In genomic region chr3:107594662-107595263, GRCm38 (mm10) we compare ENCODE assay signal across 9 mouse cellular contexts. TPM values are rescaled to one million over a fixed set of nuclear protein-coding genes. Genes with fewer than 3 reads are reported as not detected.
A peak's percentile ranks its signal among the peaks of the same experiment; 100 is the strongest.
DNase-seq lines count a peak whose midpoint lies in the region; ATAC-seq lines count a peak whose summit lies in the region.
"Had no signal": no experiment of that assay in that cellular context is flagged by ENCODE, and none has a peak within 500 bp of the region (broad histone marks: within the 10 kb centered on the region; RNA-seq: fewer than 3 reads in every experiment).

TSS of gene Alx3 (plus strand) at chr3:107595031.

- ATAC-seq in liver, embryonic 11.5 days (replicated peaks; ENCODE audit: low FRiP score), result no peak
- ATAC-seq in limb, embryonic 11.5 days (ENCODE audit: insufficient number of reproducible peaks, low FRiP score, low TSS enrichment, low read depth), result no peak; the same call in 1 of the 2 replicates
- ATAC-seq in neural tube, embryonic 14.5 days (ENCODE audit: low read depth), result peak; percentile 28; the same call in 1 of the 2 replicates
- no peak for ATAC-seq in cerebellum, adult (ENCODE audit: insufficient number of reproducible peaks, low FRiP score, low TSS enrichment)
- ATAC-seq: Patski had no signal

- H3K27me3 ChIP-seq in liver, embryonic 11.5 days (replicated peaks; ENCODE audit: control insufficient read depth, insufficient read depth, low read length), result peaks cover 87% of the 10 kb centered on the region
- peaks cover 96% of the 10 kb centered on the region for H3K27me3 ChIP-seq in forebrain, embryonic 10.5 days (ENCODE audit: poor library complexity, severe bottlenecking)
- peaks cover 24% of the 10 kb centered on the region for H3K27me3 ChIP-seq in limb, embryonic 11.5 days (ENCODE audit: control insufficient read depth, insufficient read depth, low read length)
- H3K27me3 ChIP-seq in neural tube, embryonic 14.5 days (ENCODE audit: control insufficient read depth, insufficient read depth, low read length), result peaks cover 34% of the 10 kb centered on the region
- H3K27me3 ChIP-seq: Patski had no signal

- no peak within 1 kb of the TSS for H3K9ac ChIP-seq in liver, embryonic 11.5 days (ENCODE audit: low read depth, low read length)
- H3K9ac ChIP-seq in limb, embryonic 11.5 days (ENCODE audit: low read length), result peak within 1 kb of the TSS; percentile 78
- H3K9ac ChIP-seq in neural tube, embryonic 14.5 days (replicated peaks; ENCODE audit: low read depth, low read length), result no peak within 1 kb of the TSS

- 3% methylated on average over 28 of the region's 46 CpGs for WGBS in liver, embryonic 11.5 days
- under 1% methylated on average over 45 of the region's 46 CpGs for WGBS in forebrain, embryonic 10.5 days
- under 1% methylated on average over 42 of the region's 46 CpGs for WGBS in limb, embryonic 11.5 days
- 2% methylated on average over 44 of the region's 46 CpGs for whole genome bisulfite sequencing in neural tube, embryonic 14.5 days

- peak within 1 kb of the TSS; percentile 63 for H3K4me2 ChIP-seq in liver, embryonic 11.5 days
- peak within 1 kb of the TSS; percentile 85 for H3K4me2 ChIP-seq in limb, embryonic 11.5 days (ENCODE audit: low read depth, severe bottlenecking)
- H3K4me2 ChIP-seq in neural tube, embryonic 14.5 days (ENCODE audit: low read depth, low read length), result peak within 1 kb of the TSS; percentile 46

- H3K36me3 ChIP-seq in liver, embryonic 11.5 days (ENCODE audit: control insufficient read depth, insufficient read depth, low read length), result no peaks in the 10 kb centered on the region
- no peaks in the 10 kb centered on the region for H3K36me3 ChIP-seq in forebrain, embryonic 10.5 days (replicated peaks)
- no peaks in the 10 kb centered on the region for H3K36me3 ChIP-seq in limb, embryonic 11.5 days (ENCODE audit: control insufficient read depth, insufficient read depth, low read length)
- no peaks in the 10 kb centered on the region for H3K36me3 ChIP-seq in neural tube, embryonic 14.5 days (ENCODE audit: control insufficient read depth, insufficient read depth, low read length)

- H3K4me1 ChIP-seq in liver, embryonic 11.5 days (replicated peaks; ENCODE audit: control insufficient read depth, insufficient read depth, low read length), result no peaks in the 10 kb centered on the region
- peaks cover 63% of the 10 kb centered on the region for H3K4me1 ChIP-seq in forebrain, embryonic 10.5 days
- H3K4me1 ChIP-seq in limb, embryonic 11.5 days (ENCODE audit: control insufficient read depth, insufficient read depth, low read length), result peaks cover 35% of the 10 kb centered on the region
- H3K4me1 ChIP-seq in neural tube, embryonic 14.5 days (ENCODE audit: control insufficient read depth, insufficient read depth, low read length), result peaks cover 7% of the 10 kb centered on the region

- no peak within 1 kb of the TSS for H3K27ac ChIP-seq in liver, embryonic 11.5 days (ENCODE audit: low read depth, low read length)
- peak within 1 kb of the TSS; percentile 89 for H3K27ac ChIP-seq in forebrain, embryonic 10.5 days
- H3K27ac ChIP-seq in limb, embryonic 11.5 days (replicated peaks; ENCODE audit: low read depth, low read length), result peak within 1 kb of the TSS; percentile 78
- no peak within 1 kb of the TSS for H3K27ac ChIP-seq in neural tube, embryonic 14.5 days (ENCODE audit: low read depth, low read length)

- H3K9me3 ChIP-seq in liver, embryonic 11.5 days (ENCODE audit: control insufficient read depth, low read length), result no peaks in the 10 kb centered on the region
- H3K9me3 ChIP-seq in forebrain, embryonic 10.5 days, result no peaks in the 10 kb centered on the region
- no peaks in the 10 kb centered on the region for H3K9me3 ChIP-seq in limb, embryonic 11.5 days (ENCODE audit: control insufficient read depth, low read length)
- H3K9me3 ChIP-seq in neural tube, embryonic 14.5 days (ENCODE audit: control insufficient read depth, low read length), result no peaks in the 10 kb centered on the region

- peak within 1 kb of the TSS; percentile 39 for H3K4me3 ChIP-seq in liver, embryonic 11.5 days (ENCODE audit: low read depth, low read length)
- H3K4me3 ChIP-seq in forebrain, embryonic 10.5 days, result peak within 1 kb of the TSS; percentile 61
- peak within 1 kb of the TSS; percentile 62 for H3K4me3 ChIP-seq in limb, embryonic 11.5 days (ENCODE audit: low read depth, low read length)
- H3K4me3 ChIP-seq in neural tube, embryonic 14.5 days (ENCODE audit: low read depth, low read length), result peak within 1 kb of the TSS; percentile 17; the same call in 1 of the 2 replicates

- peak; percentile 38 for DNase-seq in liver, embryonic 11.5 days (ENCODE audit: low spot score)
- DNase-seq in liver, result no peak
- DNase-seq in forebrain, embryonic 10.5 days (ENCODE audit: extremely low spot score, low spot score), result peak; percentile 40
- peak; percentile 56 for DNase-seq in limb, embryonic 11.5 days (ENCODE audit: low spot score)
- DNase-seq in urinary bladder, postnatal 4 days (ENCODE audit: low spot score in 2 of 2), result no peak
- DNase-seq in layer of hippocampus, postnatal 10 days (ENCODE audit: low spot score in 2 of 2), result no peak

RNA-seq across cellular contexts. Expression of gene Alx3, which starts in this region (rescaled TPM):
- 5.6 and 5.8 TPM in 2 replicates for polyA plus RNA-seq in liver, embryonic 11.5 days (2014; fragmentation: Nextera tagmentation; extraction: Ambion mirVana)
- polyA plus RNA-seq in forebrain, embryonic 10.5 days (2016; fragmentation: Nextera tagmentation; extraction: Ambion mirVana), result 41.0 and 41.6 TPM in 2 replicates
- 19.9 and 20.2 TPM in 2 replicates for polyA plus RNA-seq in limb, embryonic 11.5 days (2014; fragmentation: Nextera tagmentation; extraction: Ambion mirVana)
- not detected in 2 replicates for polyA plus RNA-seq in neural tube, embryonic 14.5 days (2014; fragmentation: Nextera tagmentation; extraction: Ambion mirVana)
- total RNA-seq in layer of hippocampus, postnatal 10 days (2021), result under 1 TPM; 0.37 to 0.40 TPM

Comparison
In these comparisons a context has a peak if more than half of its experiments do, and no peak if none do; other contexts are left out.
1. DNase-seq: peak in liver, embryonic 11.5 days (single experiment), forebrain, embryonic 10.5 days (single experiment) and limb, embryonic 11.5 days (single experiment); none in liver (single experiment), urinary bladder, postnatal 4 days (0 of 2) and layer of hippocampus, postnatal 10 days (0 of 2).
2. Peak in ATAC-seq, H3K4me3 ChIP-seq and H3K4me2 ChIP-seq in neural tube, embryonic 14.5 days; RNA of the gene not detected or under 1 TPM.
3. H3K27ac ChIP-seq: peak in forebrain, embryonic 10.5 days (single experiment) and limb, embryonic 11.5 days (single experiment); none in liver, embryonic 11.5 days (single experiment) and neural tube, embryonic 14.5 days (single experiment).
4. Peak in every context shown above with its lines, with median percentiles within 50 percentile points of each other: H3K4me2 ChIP-seq and H3K4me3 ChIP-seq.